Mouse (Mus musculus) heart, postnatal 0 days (tissue): ENCODE results near the gene Ikzf3.

Source experiments
- CTCF ChIP-seq: IDR thresholded peaks from 2 replicates; pipeline ENCODE4 v1.5.1; 2016; ENCODE audit warnings: antibody characterized with exemption, control low read depth, low read depth
- EP300 ChIP-seq: IDR thresholded peaks from 2 replicates; pipeline ENCODE4 v1.6.1; 2016; ENCODE audit warnings: antibody characterized with exemption, low read depth

- TF ChIP-seq CTCF (no peak), EP300 (no peak)
These were observed 36.9 kb upstream of the Ikzf3 start for GRCm38 (mm10) chr11:98582551-98583264.
